Mouse (Mus musculus) heart, postnatal 10 days (tissue): ENCODE measurements around the gene Pole4. TPM values are rescaled to one million over a fixed set of nuclear protein-coding genes. Genes with fewer than 3 reads are reported as not detected.
A peak's percentile ranks its signal among the peaks of the same experiment; 100 is the strongest.
"Not testable (repeated sequence)": the region's sequence is repeated elsewhere in the genome, so short reads cannot be mapped to it uniquely, and the experiment has no call there.

Source experiments
- DNase-seq, 2 experiments: peaks; one replicate each; pipeline ENCODE4 v3.0.0; 2021
- intact Hi-C: fragments of 180-260 bp; cut with DNase I; formaldehyde crosslinking; loops from one replicate; pipeline ENCODE4 v1.15.1; 2025
- total RNA-seq, 2 experiments: library from RNA; stranded (reverse); gene quantifications; 2 replicates each; pipeline ENCODE4 v1.2.3; 2021

Gene Pole4
- total RNA-seq, 2 experiments from 2014 or later: 28.2 to 29.8 TPM

DNA sequence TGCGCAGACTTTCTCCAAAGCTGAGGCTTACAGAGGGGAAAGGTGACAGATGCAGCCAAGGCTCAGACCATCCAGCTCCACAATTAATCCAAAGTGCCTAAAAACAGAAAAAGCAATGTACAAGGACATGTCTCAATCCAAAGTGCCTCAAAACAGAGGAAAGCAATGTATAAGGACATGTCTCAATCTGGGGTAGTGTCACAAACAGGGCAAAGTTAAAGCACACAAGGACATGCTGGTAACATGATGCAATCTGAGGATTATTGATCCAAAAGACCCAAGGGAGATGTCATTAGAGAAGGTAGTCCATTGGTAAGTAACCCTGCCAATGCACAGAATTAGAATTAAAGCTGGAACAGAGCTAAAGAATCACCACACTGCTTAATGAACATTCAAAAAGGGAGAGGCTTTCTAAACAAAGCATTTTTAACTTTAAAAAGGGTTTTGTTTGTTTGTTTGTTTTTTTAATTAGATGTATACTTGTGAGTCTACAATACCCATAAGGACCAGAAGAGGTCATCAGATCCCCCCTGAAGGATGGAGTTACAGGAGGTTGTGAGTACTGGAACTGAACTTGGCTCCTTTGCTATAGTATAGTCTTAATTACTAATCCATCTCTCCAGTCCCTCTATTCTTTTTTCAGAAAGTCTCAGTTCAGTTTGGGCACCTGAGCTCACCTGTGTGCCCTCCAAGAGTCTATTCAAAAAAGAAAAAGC lies 57.1 kb downstream of the Pole4 start:
- DNase-seq: no peak
- intact Hi-C loops: no loop called here

GRCm38 (mm10) chr6:82647001-82647400 lies 58.2 kb downstream of the Pole4 start:
- DNase-seq: no peak
- intact Hi-C loops: no loop called here

- intact Hi-C loops: no loop called here
- no peak for DNase-seq
Observed at GRCm38 (mm10) chr6:82640046-82640445, 65.1 kb downstream of the Pole4 start.

GRCm38 (mm10) chr6:82625331-82625730 lies 79.8 kb downstream of the Pole4 start:
- intact Hi-C loops: not testable (repeated sequence)

GRCm38 (mm10) chr6:82613201-82613600 lies 92.0 kb downstream of the Pole4 start:
- no peak for DNase-seq
- intact Hi-C loops: no loop called here

More at GRCm38 (mm10) chr6:82625331-82625730, 79.8 kb downstream of the Pole4 start:
- DNase-seq: not testable (repeated sequence)

GRCm38 (mm10) chr6:82611049-82611448 lies 94.1 kb downstream of the Pole4 start:
- intact Hi-C loops: no loop called here
- no peak for DNase-seq

- intact Hi-C loops: no loop called here
Observed at GRCm38 (mm10) chr6:82609339-82609926, 95.7 kb downstream of the Pole4 start.

DNA sequence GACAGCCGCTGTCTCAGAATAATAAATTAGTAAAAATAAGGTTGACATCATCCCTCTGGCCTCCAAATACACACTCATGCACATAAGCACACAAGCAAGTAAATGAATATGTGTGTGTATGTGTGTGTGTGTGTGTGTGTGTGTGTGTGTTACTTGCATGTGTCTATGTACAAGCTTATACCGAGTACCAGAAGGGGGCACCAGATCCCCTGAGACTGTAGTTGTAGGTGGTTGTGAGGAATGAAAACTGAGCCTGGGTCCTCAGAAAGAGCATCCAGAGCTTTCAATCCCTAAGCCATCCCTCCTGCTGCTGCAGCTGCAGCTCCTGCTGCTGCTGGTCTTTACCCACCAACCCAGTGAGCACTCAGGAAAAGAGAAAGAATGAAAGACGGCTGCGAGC lies 96.4 kb downstream of the Pole4 start:
- intact Hi-C loops: no loop called here
- DNase-seq: no peak

More at GRCm38 (mm10) chr6:82609339-82609926, 95.7 kb downstream of the Pole4 start:
- no peak for DNase-seq

DNA sequence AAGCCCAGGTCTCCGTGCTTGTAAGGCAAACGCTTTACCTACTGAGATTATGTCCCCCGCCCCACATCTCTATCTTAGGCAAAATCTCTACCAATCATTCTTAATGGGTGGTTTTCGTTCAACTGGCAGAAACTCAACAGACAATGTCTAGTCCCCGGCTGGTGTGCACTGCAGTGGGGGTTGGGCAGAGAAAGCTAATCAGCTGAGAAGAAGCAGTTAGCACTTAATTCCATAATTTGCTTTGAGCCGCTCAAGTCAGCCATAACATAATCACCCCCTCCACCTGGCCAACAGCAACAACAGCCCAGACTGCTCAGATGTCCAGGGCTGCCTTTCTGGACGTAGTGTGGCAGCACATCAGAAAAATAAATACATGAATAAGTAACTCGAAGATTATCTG lies 100.4 kb downstream of the Pole4 start:
- no peak for DNase-seq
- intact Hi-C loops: no loop called here

GRCm38 (mm10) chr6:82603665-82604064 lies 101.5 kb downstream of the Pole4 start:
- DNase-seq: peak; percentile 20 to 45
- intact Hi-C loops: loop anchor here (1.0 kb wide), 1 partner anchor 616 kb away; no protein-coding TSS in a partner anchor

DNA sequence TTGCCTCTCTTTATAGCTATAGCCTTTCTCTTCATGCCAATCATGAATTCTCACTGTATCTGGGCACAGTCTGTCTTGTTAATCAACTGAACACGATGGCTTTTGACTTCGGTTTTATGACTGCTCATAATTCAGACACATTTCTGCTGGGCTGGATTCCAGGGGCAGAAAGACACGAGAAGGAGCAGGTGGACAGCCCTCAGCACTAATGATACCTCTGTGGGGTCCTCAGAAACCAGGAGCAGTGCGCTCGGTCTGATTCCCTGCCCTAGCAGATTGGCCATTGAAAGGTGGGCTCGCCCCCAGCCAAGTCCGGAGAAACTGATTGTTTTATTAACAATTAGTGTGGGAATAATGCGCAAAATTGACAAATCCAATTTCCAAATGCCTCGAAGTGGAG lies 101.9 kb downstream of the Pole4 start:
- intact Hi-C loops: loop anchor here (1.0 kb wide), 1 partner anchor 616 kb away; no protein-coding TSS in a partner anchor

DNA sequence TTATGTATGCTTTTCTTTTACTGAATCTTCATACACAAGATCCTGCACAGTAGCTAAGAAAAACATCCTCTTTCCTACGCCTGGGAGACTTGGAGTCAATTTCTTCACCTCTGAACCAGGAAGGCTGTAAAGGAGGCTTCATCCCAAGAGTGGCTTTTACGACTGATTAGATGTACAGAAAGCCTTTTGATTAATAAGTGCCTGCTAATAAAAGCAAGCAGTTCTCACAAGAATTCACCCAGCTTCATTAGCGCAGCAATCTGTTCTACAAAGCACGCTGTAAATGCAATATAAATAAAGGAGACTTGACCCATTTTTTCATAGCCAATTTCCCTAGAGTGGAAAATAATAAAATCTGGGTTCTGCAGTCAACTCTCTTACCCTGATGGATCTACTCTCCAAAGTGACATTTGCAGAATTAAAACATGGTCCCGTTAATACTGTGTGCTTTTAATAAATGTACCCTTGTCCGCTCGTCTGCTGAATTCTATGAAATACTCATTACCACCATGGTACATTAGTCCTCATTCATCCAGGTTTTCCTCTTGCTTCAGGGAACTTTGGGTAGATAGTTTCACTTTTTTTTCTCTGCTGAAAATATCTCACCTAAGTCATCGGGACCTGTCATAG lies 109.6 kb downstream of the Pole4 start:
- intact Hi-C loops: no loop called here
- DNase-seq: no peak

More for the DNA sequence above, 101.9 kb downstream of the Pole4 start:
- no peak for DNase-seq

- intact Hi-C loops: no loop called here
- peak; percentile 50 to 61 for DNase-seq
Observed at GRCm38 (mm10) chr6:82589387-82589786, 115.8 kb downstream of the Pole4 start.

- DNase-seq: no peak
- intact Hi-C loops: no loop called here
Observed at GRCm38 (mm10) chr6:82585396-82585795, 119.8 kb downstream of the Pole4 start.

- intact Hi-C loops: no loop called here
- DNase-seq: no peak
Observed at GRCm38 (mm10) chr6:82575445-82575844, 129.7 kb downstream of the Pole4 start.

Other genes with a start within 250 kb of the Pole4 start
- 100 to 1,000 TPM; 129 to 131 TPM for gene Hk2, start 69.1 kb upstream of the Pole4 start, total RNA-seq
- under 1 TPM; 0.22 to 0.29 TPM for gene Sema4f, start 234.4 kb upstream of the Pole4 start, total RNA-seq
- under 1 TPM in 1 of 2 experiments, not detected in 1; 0.53 TPM for gene M1ap, start 241.5 kb upstream of the Pole4 start, total RNA-seq